Mouse (Mus musculus) urinary bladder, postnatal 0 days (tissue): ENCODE results near the gene Ccdc167. TPM values are rescaled to one million over a fixed set of nuclear protein-coding genes. Genes with fewer than 3 reads are reported as not detected.

Source experiments
- polyA plus RNA-seq: library from polyadenylated mRNA; unstranded; fragments of >200 nt; fragmentation: Nextera tagmentation; extraction: Ambion mirVana; gene quantifications from 2 replicates; pipeline ENCODE4 v1.2.1, GENCODE M21; 2015

The Ccdc167 gene
- polyA plus RNA-seq = 5.7 and 5.9 TPM in 2 replicates

DNA sequence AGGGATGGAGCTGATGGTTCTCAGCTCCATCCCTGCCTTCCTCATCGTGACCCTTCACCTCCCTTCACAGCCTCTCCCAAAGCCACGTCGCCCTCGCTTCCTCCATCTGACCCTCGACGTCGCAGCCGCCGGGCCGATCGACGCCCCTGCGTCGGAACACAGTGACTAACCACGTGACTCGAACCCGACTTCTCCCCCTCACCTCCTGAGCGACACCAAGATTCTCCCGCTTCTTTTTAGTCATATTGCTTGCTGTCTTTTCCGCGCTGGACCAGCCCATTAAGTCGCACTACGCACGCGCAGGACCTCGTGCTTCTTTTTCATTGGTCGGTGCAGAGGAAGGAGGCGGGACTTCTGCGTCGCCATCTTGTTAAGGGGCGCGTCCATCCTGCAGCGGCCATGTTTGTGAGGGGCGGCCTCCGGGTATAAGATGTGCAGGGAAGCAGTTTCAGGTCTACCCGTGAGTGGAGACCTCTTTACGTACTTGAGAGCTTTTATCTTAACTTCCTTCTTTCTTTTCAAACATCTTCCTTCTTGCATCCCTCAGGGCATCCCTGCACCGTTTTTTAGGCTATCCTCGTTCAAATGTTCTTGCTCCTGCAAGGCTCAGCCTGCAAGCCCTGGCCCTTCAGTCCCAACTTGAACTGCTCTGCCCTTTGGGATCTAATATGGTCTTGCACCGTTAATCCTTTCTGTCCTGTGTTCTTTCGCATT lies at the start of gene Ccdc167:
Ccdc167 (minus strand) TSS at position 313 of the 714 bp plus-strand sequence.

DNA sequence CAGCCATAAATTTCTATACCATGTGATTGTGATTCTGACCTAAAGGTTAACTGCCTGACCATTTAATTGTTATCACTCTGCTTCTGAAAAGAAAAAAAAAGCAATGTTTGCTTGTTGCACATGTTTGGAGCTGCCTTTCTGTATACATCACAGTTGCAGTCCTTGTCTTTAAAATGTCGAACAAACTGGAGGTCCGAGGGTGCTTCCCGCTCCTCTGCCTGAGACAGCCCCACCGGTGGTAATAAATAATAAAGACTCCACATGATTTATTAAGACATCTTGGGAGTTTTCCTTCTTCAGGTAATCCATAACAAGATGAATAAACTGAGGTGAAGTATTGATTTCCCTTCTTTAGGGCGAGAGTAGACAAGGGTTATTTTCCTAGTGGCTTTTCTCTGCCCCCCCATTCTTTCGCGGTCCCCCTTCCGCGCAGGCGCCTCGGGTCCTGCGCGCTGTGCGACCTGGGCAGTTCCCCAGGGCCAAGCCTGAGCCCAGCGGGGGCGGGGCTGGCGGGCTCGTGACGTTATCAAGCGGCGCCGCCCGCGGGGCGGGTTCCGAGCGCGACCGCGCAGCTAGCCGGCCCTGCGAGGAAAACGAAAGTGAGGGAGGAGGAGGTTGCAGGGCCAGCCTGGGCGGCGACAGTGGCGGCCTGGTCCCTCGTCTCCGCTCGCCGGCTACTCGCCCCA lies 56.6 kb downstream of the Ccdc167 start, which contains the start of gene Cmtr1:
Cmtr1 (plus strand) TSS at position 520 of the 686 bp plus-strand sequence.

Other genes with a start within 250 kb of the Ccdc167 start
- gene Pim1, start 226.3 kb downstream of the Ccdc167 start, polyA plus RNA-seq = 42.9 and 49.5 TPM in 2 replicates
- gene Gm17657, start 167.4 kb downstream of the Ccdc167 start, polyA plus RNA-seq = not detected in 2 replicates
- gene Tbc1d22b, start 167.3 kb downstream of the Ccdc167 start, polyA plus RNA-seq = 6.4 and 7.0 TPM in 2 replicates
- 0.33 and 0.67 TPM in 2 replicates for gene Tmem217, start 164.7 kb downstream of the Ccdc167 start, polyA plus RNA-seq
- gene Rnf8, start 102.3 kb downstream of the Ccdc167 start, polyA plus RNA-seq = 29.8 and 34.2 TPM in 2 replicates
- gene Gm28043, start 102.2 kb downstream of the Ccdc167 start, polyA plus RNA-seq = 1.3 and 1.6 TPM in 2 replicates
- 64.0 and 69.9 TPM in 2 replicates for gene Cmtr1, start 56.4 kb downstream of the Ccdc167 start, polyA plus RNA-seq